Mouse (Mus musculus): Measurements from ENCODE around the gene Nbeal2.

Gene Nbeal2

GRCm38 (mm10) chr9:110676492-110676911 lies 22.5 kb upstream of the Nbeal2 start:
- DNase-seq (ENCODE audit: low read depth, low spot score), result no peak

GRCm38 (mm10) chr9:110673107-110673752 lies 19.3 kb upstream of the Nbeal2 start:
- no peak for DNase-seq (ENCODE audit: low read depth, low spot score)

DNA sequence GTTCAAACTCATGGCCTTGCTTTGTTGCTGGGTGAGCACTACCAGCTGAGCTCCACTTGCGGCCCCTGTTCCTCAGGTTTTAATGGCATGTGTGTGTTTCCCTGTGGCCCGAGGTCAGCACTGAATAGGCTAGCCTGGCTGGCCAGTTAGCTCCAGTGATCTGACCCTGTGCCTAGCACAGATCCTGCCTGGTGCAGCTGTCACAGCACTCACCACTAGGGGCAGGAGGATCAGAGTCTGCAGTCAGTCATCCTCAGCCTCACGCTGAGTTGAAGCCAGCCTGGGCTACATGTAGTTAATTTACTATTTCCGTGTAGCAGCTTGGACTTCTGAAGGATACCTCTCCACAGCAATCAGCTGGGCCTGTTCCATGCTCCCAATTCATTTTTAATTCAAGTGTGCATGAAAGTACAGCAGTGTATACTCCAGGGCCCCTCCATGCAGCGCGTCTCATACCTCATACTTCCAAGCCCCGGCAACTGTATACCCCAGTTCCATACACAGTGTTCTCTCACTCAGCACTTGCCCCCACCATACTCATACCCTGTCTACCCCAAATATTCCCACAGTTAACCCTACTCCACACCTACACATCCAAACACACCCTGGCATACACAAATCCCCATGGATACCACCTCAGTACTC lies 18.6 kb upstream of the Nbeal2 start:
- DNase-seq (ENCODE audit: low read depth, low spot score), result peak; percentile 42

DNA sequence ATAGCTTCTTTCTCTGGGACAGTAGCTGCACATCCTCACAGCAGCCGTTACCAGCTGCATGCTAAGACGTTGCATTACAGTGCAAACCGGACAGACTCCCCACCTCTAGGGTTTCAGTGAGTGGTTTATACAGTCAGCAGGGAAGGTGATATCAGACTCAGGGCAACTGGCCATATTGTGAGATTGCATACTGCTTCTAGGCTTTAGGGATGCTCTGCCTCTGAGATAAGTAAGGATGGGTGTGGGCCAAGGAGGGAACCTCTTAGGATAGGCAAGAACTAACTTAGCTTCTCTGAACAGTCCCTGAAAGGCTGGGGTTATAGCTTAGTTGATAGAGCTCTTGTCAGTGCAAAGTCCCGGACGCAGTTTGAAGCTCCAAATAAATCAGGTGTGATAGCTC lies 15.8 kb upstream of the Nbeal2 start:
- no peak for DNase-seq (ENCODE audit: low read depth, low spot score)

GRCm38 (mm10) chr9:110668601-110669293 lies 14.8 kb upstream of the Nbeal2 start:
- no peak for DNase-seq (ENCODE audit: low read depth, low spot score)

GRCm38 (mm10) chr9:110667219-110667836 lies 13.4 kb upstream of the Nbeal2 start:
- no peak for DNase-seq (ENCODE audit: low read depth, low spot score)

- DNase-seq (ENCODE audit: low read depth, low spot score), result no peak
Observed at GRCm38 (mm10) chr9:110666374-110666773, 12.4 kb upstream of the Nbeal2 start.

DNA sequence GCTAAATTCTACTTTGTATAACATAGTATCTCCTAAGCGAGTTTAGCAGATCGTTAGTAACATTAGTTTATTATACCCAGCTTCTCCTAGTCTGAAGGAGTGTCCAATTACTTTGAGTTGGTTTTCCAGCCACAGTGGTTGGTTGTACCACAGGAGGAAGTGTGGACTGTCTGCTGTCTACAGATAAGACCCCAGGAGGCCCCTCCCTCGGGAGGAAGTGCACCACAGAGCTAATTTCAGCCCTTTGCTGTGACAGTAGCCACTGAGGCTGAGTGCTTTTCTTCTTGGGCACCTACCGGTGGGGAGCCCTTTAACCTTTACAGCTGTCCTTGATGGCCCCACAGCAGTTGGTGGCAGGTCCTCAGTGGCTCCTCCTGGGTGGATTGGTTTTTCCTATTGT lies 12.0 kb upstream of the Nbeal2 start:
- DNase-seq (ENCODE audit: low read depth, low spot score), result no peak

DNA sequence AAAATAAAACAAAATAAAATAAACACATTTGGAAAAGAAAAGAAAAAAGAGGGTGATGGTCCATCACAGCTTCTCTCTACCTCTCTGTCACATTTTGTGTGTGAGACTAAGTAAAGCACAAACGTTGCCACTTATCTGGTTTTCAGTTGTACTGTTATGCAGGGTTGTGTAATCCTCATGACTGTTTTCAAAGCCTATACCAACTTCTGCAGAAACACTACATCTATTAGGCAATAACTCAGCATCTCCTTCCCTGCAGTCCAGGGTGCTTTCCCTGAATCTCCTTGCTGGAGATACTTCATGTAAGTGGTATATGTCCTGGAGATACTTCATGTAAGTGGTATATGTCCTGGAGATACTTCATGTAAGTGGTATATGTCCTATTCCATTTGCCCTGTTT lies 8.9 kb upstream of the Nbeal2 start:
- DNase-seq (ENCODE audit: low read depth, low spot score), result no peak

GRCm38 (mm10) chr9:110660856-110661612 lies 7.1 kb upstream of the Nbeal2 start:
- no peak for DNase-seq (ENCODE audit: low read depth, low spot score)

- DNase-seq (ENCODE audit: low read depth, low spot score), result no peak
Observed at GRCm38 (mm10) chr9:110660208-110660607, 6.2 kb upstream of the Nbeal2 start.

DNA sequence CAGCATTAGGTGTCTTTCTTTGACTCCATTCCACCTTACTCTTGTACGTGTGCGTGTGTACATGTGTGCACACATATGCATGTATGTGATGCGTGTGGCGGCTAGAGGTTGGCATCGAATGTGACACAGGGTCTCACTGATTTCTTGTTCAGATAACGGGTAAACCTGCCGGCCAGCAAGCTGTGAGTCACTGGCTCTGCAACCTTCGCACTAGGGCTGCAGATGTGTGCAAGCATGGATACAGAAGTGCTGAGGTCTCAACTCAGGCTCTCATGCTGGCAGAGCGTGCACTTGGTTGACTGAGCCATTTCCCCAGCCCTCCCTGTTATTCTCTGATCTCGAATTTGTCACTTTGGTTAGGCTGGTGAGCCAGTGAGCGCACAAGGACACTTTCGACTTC lies 5.6 kb upstream of the Nbeal2 start:
- DNase-seq (ENCODE audit: low read depth, low spot score), result no peak

GRCm38 (mm10) chr9:110657474-110658078 lies 3.6 kb upstream of the Nbeal2 start:
- peak; percentile 28 for DNase-seq (ENCODE audit: low read depth, low spot score)

DNA sequence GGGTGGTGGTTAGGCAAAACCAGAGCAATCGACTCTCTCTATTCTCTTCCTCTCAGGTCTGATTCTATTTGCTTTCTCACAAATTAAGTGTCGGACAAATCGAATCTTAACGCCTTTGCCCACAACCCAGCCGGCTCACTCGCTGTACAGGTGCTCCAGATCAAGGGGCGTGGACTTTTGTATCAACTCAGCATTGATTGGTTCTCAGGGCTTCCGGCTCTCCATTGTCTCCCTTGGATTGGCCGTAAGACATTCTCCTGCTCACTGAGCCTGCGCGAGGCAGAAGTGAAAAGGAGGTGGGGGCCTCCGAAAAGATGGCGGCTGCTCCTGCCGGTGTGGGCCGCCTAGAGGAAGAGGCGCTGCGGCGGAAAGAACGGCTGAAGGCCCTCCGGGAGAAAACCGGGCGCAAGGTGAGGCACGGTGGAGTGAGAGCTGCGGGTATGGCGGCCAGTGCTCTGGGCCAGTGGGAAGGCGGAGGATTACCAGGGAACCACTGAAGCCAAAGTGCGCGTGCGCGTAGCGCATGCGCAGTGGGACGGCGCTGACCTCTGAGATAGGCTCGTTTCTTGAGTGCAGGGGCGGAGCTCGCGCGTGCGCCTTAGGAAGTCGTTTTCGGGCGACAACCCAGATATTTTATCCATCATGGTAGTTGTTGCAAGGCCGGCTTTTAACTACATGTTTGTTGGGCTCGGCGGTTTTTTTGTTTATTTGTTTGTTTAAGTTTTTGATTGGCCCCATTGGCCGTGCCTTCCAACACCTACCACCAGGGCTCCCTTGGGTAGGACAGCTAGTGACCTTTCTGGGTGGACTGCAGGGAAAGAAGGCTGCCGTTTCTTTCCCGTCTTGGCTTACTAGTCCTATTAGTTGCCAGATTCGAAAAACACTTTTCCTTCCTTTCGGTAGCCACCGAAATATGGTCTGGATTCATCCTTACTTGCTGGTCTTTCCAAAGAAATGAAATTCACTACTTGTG lies 2.6 kb upstream of the Nbeal2 start, which contains the start of gene Ccdc12:
TSS of gene Ccdc12 (plus strand) at position 255 of the 973 bp plus-strand sequence.
- DNase-seq (ENCODE audit: low read depth, low spot score), result peak; percentile 99

GRCm38 (mm10) chr9:110655651-110656007 lies 1.7 kb upstream of the Nbeal2 start:
- DNase-seq (ENCODE audit: low read depth, low spot score), result no peak

- DNase-seq (ENCODE audit: low read depth, low spot score), result no peak
Observed at GRCm38 (mm10) chr9:110654726-110655650, 1.0 kb upstream of the Nbeal2 start.

DNA sequence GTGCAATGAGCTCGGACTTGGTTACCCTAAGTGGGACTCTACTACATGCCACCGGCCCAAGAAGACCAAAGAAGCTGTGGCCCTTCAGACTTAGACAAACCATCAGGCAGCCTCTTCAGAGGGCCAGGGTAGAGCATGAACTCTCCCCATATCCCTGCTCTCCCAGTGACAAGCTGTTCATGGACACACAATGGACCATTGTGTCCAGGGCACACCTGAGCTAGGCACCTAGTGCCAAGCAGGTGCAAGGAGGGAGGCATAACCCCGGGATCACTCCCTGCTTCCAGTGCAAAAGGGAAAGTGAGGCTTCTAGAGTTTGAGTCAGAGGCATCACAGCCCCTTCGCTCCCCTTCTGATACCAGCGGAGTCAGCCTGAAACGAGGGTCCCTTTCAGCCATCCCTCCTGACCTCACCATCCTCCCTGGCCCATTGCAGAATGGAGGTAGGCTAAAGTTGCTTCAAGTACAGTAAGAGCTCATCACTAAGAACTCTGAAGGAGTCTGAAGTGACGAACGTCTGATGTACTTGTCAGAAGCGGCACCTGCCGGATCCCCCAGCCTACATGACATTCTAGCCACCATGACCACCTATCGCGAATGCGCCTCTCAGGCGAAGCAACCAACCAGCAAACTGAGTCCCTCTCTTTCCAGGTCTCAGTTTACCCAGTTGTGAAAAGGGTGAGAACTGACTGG lies 852 bp downstream of the Nbeal2 start:
- DNase-seq (ENCODE audit: low read depth, low spot score), result no peak
